Mouse (Mus musculus) stomach, embryonic 15.5 days (tissue): ENCODE measurements around the gene Lrguk. TPM values are rescaled to one million over a fixed set of nuclear protein-coding genes. Genes with fewer than 3 reads are reported as not detected.

Source experiments
- ATAC-seq: fragments of 200-750 bp; cut with Nextera tagmentation; 2 replicates; pipeline ENCODE4 v1.8.0; 2017; ENCODE audit warnings: low read depth, moderate number of reproducible peaks, moderate TSS enrichment; ENCODE audit not compliant: insufficient read depth, low FRiP score
- H3K27ac ChIP-seq: fragments of 300-500 bp; sonication (generic); 2 replicates; pipeline ENCODE4 v1.5.1; 2015; ENCODE audit warnings: mild to moderate bottlenecking, inconsistent platforms
- H3K27me3 ChIP-seq: fragments of 300-500 bp; sonication (generic); replicated peaks from 2 replicates; pipeline ENCODE4 v1.6.1; 2015; ENCODE audit warnings: inconsistent platforms
- H3K36me3 ChIP-seq: fragments of 300-500 bp; sonication (generic); 2 replicates; pipeline ENCODE4 v1.6.1; 2015; ENCODE audit warnings: inconsistent platforms
- H3K4me1 ChIP-seq: fragments of 300-500 bp; sonication (generic); 2 replicates; pipeline ENCODE4 v1.6.1; 2015; ENCODE audit warnings: inconsistent platforms
- H3K4me2 ChIP-seq: fragments of 300-500 bp; sonication (generic); 2 replicates; pipeline ENCODE4 v1.6.1; 2015; ENCODE audit warnings: mild to moderate bottlenecking, inconsistent platforms
- H3K4me3 ChIP-seq: fragments of 300-500 bp; sonication (generic); replicated peaks from 2 replicates; pipeline ENCODE4 v1.5.1; 2015; ENCODE audit warnings: inconsistent platforms
- H3K9ac ChIP-seq: fragments of 300-500 bp; sonication (generic); 2 replicates; pipeline ENCODE4 v1.6.1; 2015; ENCODE audit warnings: inconsistent platforms
- H3K9me3 ChIP-seq: fragments of 300-500 bp; sonication (generic); 2 replicates; pipeline ENCODE4 v1.6.1; 2016; ENCODE audit warnings: inconsistent platforms
- WGBS: fragments of 180-500 bp; shearing (Covaris S2); methylation state at CpG from one replicate; pipeline ENCODE4 v1.1.7; 2015; 5-methylcytosine and 5-hydroxymethylcytosine counted together
- polyA plus RNA-seq: library from polyadenylated mRNA; unstranded; fragments of >200 nt; fragmentation: Nextera tagmentation; extraction: Ambion mirVana; gene quantifications from 2 replicates; pipeline ENCODE4 v1.2.1, GENCODE M21; 2015

Gene Lrguk
- polyA plus RNA-seq, 1 experiment from 2014 or later, result 0.30 TPM

GRCm38 (mm10) chr6:34168834-34169233, 139.6 kb downstream of the Lrguk start:
- H3K4me1 ChIP-seq, result no peaks in the 10 kb centered on the region
- WGBS, result 88% methylated on average over 3 of the region's 3 CpGs
- no peaks in the 10 kb centered on the region for H3K9me3 ChIP-seq
- H3K9ac ChIP-seq, result no peak overlapping the region
- ATAC-seq, result no peak
- no peak overlapping the region for H3K27ac ChIP-seq
- no peaks in the 10 kb centered on the region for H3K27me3 ChIP-seq
- H3K36me3 ChIP-seq, result peaks cover 21% of the 10 kb centered on the region; the same call in 1 of the 2 replicates
- no peak overlapping the region for H3K4me2 ChIP-seq
- no peak overlapping the region for H3K4me3 ChIP-seq

- WGBS, result 76% methylated on average over 7 of the region's 7 CpGs
- Histone ChIP-seq H3K27me3 (no peaks in the 10 kb centered on the region), H3K4me2 (no peak overlapping the region), H3K27ac (no peak overlapping the region), H3K9me3 (no peaks in the 10 kb centered on the region), H3K36me3 (peaks cover 12% of the 10 kb centered on the region; the same call in 1 of the 2 replicates), H3K4me3 (no peak overlapping the region), H3K9ac (no peak overlapping the region), H3K4me1 (no peaks in the 10 kb centered on the region)
- ATAC-seq, result no peak
These were observed 141.7 kb downstream of the Lrguk start for GRCm38 (mm10) chr6:34170844-34171494.

- Histone ChIP-seq H3K4me2 (no peak overlapping the region), H3K4me3 (no peak overlapping the region), H3K27me3 (no peaks in the 10 kb centered on the region), H3K27ac (no peak overlapping the region), H3K4me1 (no peaks in the 10 kb centered on the region), H3K9ac (no peak overlapping the region), H3K36me3 (peaks cover 9% of the 10 kb centered on the region; the same call in 1 of the 2 replicates), H3K9me3 (no peaks in the 10 kb centered on the region)
- 88% methylated on average over 12 of the region's 12 CpGs for WGBS
- no peak for ATAC-seq
These were observed 142.7 kb downstream of the Lrguk start for GRCm38 (mm10) chr6:34171748-34172457.

GRCm38 (mm10) chr6:34173251-34173650, 144.0 kb downstream of the Lrguk start:
- Histone ChIP-seq H3K36me3 (peaks cover 5% of the 10 kb centered on the region; the same call in 1 of the 2 replicates), H3K9ac (no peak overlapping the region), H3K4me3 (no peak overlapping the region), H3K27ac (no peak overlapping the region), H3K9me3 (no peaks in the 10 kb centered on the region), H3K27me3 (no peaks in the 10 kb centered on the region), H3K4me2 (no peak overlapping the region), H3K4me1 (no peaks in the 10 kb centered on the region)
- 86% methylated on average over 12 of the region's 12 CpGs for WGBS
- no peak for ATAC-seq

GRCm38 (mm10) chr6:34174715-34175114, 145.5 kb downstream of the Lrguk start:
- Histone ChIP-seq H3K9me3 (no peaks in the 10 kb centered on the region), H3K4me3 (no peak overlapping the region), H3K27ac (no peak overlapping the region), H3K4me2 (no peak overlapping the region), H3K36me3 (no peaks in the 10 kb centered on the region), H3K9ac (no peak overlapping the region), H3K4me1 (no peaks in the 10 kb centered on the region), H3K27me3 (no peaks in the 10 kb centered on the region)
- ATAC-seq, result no peak
- 52% methylated on average over 8 of the region's 8 CpGs for WGBS

- Histone ChIP-seq H3K36me3 (no peaks in the 10 kb centered on the region), H3K27ac (peak overlapping the region; percentile 84), H3K9me3 (no peaks in the 10 kb centered on the region), H3K4me2 (peak overlapping the region; percentile 69), H3K27me3 (no peaks in the 10 kb centered on the region), H3K4me3 (peak overlapping the region; percentile 91), H3K4me1 (no peaks in the 10 kb centered on the region), H3K9ac (peak overlapping the region; percentile 73)
- WGBS, result 2% methylated on average over 29 of the region's 29 CpGs
- peak; percentile 74 for ATAC-seq
These were observed 147.0 kb downstream of the Lrguk start for GRCm38 (mm10) chr6:34176111-34176863.

- peak within 1 kb of the TSS; percentile 91 for H3K4me3 ChIP-seq
- peak; percentile 100 for ATAC-seq
- under 1% methylated on average over 26 of the region's 29 CpGs for WGBS
- no peaks in the 10 kb centered on the region for H3K4me1 ChIP-seq
- H3K27ac ChIP-seq, result peak within 1 kb of the TSS; percentile 84
- peak within 1 kb of the TSS; percentile 69 for H3K4me2 ChIP-seq
- H3K27me3 ChIP-seq, result no peaks in the 10 kb centered on the region
- no peaks in the 10 kb centered on the region for H3K9me3 ChIP-seq
- H3K9ac ChIP-seq, result peak within 1 kb of the TSS; percentile 73
- H3K36me3 ChIP-seq, result no peaks in the 10 kb centered on the region
These were observed 147.6 kb downstream of the Lrguk start, which contains the start of gene Slc35b4 for GRCm38 (mm10) chr6:34176864-34177247. TSS of gene Slc35b4 (minus strand) at chr6:34177111.

- Histone ChIP-seq H3K4me1 (no peaks in the 10 kb centered on the region), H3K4me2 (no peak overlapping the region), H3K9me3 (no peaks in the 10 kb centered on the region), H3K9ac (no peak overlapping the region), H3K4me3 (no peak overlapping the region), H3K27ac (no peak overlapping the region), H3K27me3 (no peaks in the 10 kb centered on the region), H3K36me3 (no peaks in the 10 kb centered on the region)
- 76% methylated on average over 3 of the region's 3 CpGs for WGBS
- no peak for ATAC-seq
These were observed 149.8 kb downstream of the Lrguk start for GRCm38 (mm10) chr6:34179007-34179406.

GRCm38 (mm10) chr6:34179911-34180310, 150.7 kb downstream of the Lrguk start:
- H3K4me2 ChIP-seq, result no peak overlapping the region

GRCm38 (mm10) chr6:34181961-34182360, 152.7 kb downstream of the Lrguk start:
- no peaks in the 10 kb centered on the region for H3K4me1 ChIP-seq
- no peaks in the 10 kb centered on the region for H3K36me3 ChIP-seq
- no peak for ATAC-seq
- H3K9me3 ChIP-seq, result no peaks in the 10 kb centered on the region
- H3K27me3 ChIP-seq, result no peaks in the 10 kb centered on the region
- no peak overlapping the region for H3K9ac ChIP-seq
- no peak overlapping the region for H3K4me2 ChIP-seq
- H3K27ac ChIP-seq, result no peak overlapping the region
- H3K4me3 ChIP-seq, result no peak overlapping the region
- 57% methylated on average over 3 of the region's 3 CpGs for WGBS

More at GRCm38 (mm10) chr6:34179911-34180310, 150.7 kb downstream of the Lrguk start:
- no peak overlapping the region for H3K9ac ChIP-seq
- H3K27me3 ChIP-seq, result no peaks in the 10 kb centered on the region
- ATAC-seq, result no peak
- no peaks in the 10 kb centered on the region for H3K4me1 ChIP-seq
- no peak overlapping the region for H3K27ac ChIP-seq
- H3K9me3 ChIP-seq, result no peaks in the 10 kb centered on the region
- H3K36me3 ChIP-seq, result no peaks in the 10 kb centered on the region
- no peak overlapping the region for H3K4me3 ChIP-seq
- 82% methylated on average over 4 of the region's 4 CpGs for WGBS

GRCm38 (mm10) chr6:34183326-34183725, 154.1 kb downstream of the Lrguk start:
- Histone ChIP-seq H3K4me1 (no peaks in the 10 kb centered on the region), H3K4me3 (no peak overlapping the region), H3K36me3 (no peaks in the 10 kb centered on the region), H3K27ac (no peak overlapping the region), H3K27me3 (no peaks in the 10 kb centered on the region), H3K9me3 (no peaks in the 10 kb centered on the region), H3K9ac (no peak overlapping the region), H3K4me2 (no peak overlapping the region)
- ATAC-seq, result no peak
- 80% methylated on average over 3 of the region's 3 CpGs for WGBS
